Mouse (Mus musculus) left cerebral cortex, postnatal 25 days (tissue): ENCODE measurements around the gene Znrf2. TPM values are rescaled to one million over a fixed set of nuclear protein-coding genes. Genes with fewer than 3 reads are reported as not detected.
"Not testable (repeated sequence)": the region's sequence is repeated elsewhere in the genome, so short reads cannot be mapped to it uniquely, and the experiment has no call there.

ENCODE experiments used
- DNase-seq, 2 experiments: peaks; one replicate each; pipeline ENCODE4 v3.0.0; 2022; ENCODE audit warnings: low spot score in 2 of 2, mixed read lengths in 1 of 2
- intact Hi-C: fragments of 180-260 bp; cut with DNase I; formaldehyde crosslinking; loops from one replicate; pipeline ENCODE4 v1.15.1; 2025
- total RNA-seq, 2 experiments: library from RNA; stranded (reverse); gene quantifications; 2 replicates each; pipeline ENCODE4 v1.2.3; 2021

Gene Znrf2
- total RNA-seq, 2 experiments from 2014 or later = 16.0 to 18.1 TPM

DNA sequence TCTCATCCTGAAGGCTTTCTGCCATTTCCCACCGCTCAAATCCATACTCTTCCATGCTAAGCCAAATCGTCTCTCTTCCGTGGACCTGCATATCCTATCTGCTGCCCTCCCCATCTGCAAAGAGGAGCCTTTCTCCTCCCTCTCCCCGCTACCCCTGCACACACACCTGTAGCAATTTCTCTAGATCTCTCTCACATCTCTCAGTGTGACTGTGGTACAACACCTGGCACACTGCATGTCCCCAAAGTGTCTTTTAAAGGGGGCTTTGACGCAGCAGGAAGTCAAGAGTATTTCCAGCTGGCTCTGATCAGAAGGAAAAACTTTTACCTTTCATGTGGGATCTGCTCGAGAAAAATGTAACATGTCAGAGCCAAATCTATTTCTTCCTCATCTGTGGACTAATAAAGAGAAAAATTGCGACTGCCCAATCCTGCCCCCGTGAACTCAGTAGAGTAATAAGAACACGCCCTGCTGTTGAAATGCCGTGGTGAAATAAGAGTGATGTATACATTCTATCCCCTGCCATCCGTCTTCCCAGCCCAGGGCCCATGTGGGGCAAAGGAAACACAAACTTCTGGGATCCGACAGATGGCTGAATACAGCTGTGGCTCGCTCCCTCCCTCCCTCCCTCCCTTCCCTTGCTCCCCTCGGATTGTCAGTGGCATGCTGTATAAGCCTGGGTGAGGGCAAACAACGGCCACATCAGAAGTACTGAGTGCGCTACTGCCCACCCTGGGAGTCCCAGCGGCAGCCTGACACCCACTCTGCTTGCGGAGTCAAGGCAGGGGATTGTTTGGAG lies 12.5 kb upstream of the Znrf2 start:
- no peak for DNase-seq
- intact Hi-C loops = no loop called here

GRCm38 (mm10) chr6:54805779-54806178 lies 10.9 kb upstream of the Znrf2 start:
- no peak for DNase-seq
- intact Hi-C loops = loop anchor here (5.0 kb wide), 2 partner anchors 98 to 362 kb away; no protein-coding TSS in a partner anchor

- intact Hi-C loops = loop anchor here (5.0 kb wide), 2 partner anchors 102 to 358 kb away; no protein-coding TSS in a partner anchor
- DNase-seq = peak; percentile 43 to 66
These were observed 7.0 kb upstream of the Znrf2 start for GRCm38 (mm10) chr6:54809531-54810313.

DNA sequence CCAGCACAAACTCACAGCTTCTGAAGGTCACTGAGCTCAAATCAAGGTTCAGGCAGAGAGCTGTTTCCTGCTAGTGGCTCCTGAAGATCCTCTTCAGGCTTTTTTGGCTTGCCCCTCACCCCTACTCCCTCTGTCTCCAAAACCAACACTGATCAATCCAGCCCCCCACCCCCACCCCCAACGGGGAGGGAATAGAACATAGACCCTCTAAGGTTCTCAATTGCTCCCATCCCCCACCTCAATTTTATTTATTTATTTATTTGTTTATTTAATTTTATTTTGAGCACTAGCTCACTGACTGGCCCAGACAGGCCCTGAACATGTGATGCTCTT lies 6.4 kb upstream of the Znrf2 start:
- intact Hi-C loops = no loop called here
- DNase-seq = no peak

DNA sequence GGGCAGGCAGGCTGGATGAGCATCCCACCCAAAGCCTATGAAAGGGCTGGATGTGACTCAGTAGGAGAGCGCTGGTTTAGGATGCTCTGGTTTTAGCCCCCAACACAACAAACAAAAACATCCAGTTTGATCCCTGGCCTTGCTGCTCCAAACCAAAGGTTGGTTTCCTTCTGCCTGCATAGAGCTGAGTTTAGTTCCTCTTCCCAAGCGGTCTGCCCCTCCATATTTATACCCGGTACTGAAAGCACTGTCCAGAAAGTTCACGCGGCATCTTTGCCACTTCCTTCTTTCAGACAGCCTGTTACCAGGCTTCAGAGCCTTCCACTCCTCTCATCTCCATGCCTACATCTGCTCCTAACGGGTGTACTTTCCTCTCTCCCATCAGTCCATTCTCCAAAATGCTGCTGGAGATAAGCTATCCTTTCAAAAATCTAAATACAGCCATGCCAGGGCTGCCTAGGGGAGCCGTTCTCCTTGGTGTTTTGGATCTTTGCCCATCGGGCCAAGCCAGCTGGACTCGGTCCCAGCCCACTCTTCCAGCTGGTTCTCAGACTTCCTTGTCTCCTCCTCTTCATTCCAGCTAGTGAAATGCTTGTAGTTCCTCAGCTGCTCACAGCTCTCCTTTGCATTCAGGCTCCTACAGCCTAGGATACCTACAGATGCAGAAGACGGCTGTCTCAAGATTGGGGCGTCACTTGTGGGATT lies 5.0 kb upstream of the Znrf2 start:
- DNase-seq = peak; percentile 60 to 87
- intact Hi-C loops = loop anchor here (1.0 kb wide), 1 partner anchor 206 kb away; no protein-coding TSS in a partner anchor

GRCm38 (mm10) chr6:54812276-54812675 lies 4.4 kb upstream of the Znrf2 start:
- no peak for DNase-seq
- intact Hi-C loops = no loop called here

DNA sequence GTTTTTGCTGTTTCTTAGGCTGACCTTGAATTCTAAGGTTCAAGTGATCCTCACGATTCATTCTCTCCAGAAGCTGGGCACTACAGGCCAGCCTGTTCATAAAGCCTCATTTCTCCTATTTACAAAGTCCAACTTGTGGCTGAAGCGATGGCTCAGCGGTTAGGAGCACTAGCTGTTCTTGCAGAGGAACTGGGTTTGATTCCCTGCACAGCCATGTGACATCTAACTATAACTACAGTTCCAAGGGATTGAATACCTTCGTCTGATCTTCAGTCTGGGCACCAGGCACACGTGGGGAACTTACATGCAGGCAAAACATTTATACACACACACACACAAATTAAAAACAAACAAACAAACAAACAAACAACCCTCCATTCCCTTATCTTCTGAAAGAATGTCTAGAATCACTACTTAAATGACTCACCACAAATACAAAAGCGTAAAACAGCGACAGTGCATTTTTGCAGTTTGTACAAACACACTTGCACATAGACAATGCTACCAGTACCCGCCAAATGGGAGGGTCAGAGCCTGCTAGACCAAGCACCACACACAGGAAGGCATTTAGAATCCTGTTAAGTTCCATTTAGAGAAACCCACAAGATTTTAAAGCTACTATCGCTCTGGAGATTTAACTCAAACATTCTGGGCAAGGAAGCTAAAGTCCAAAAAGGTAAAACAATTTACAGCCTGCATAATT lies 1.1 kb upstream of the Znrf2 start:
- intact Hi-C loops = loop anchor here (2.0 to 5.0 kb wide), 3 partner anchors 113 to 223 kb away; partner anchors contain the start of gene Ggct
- no peak for DNase-seq

DNA sequence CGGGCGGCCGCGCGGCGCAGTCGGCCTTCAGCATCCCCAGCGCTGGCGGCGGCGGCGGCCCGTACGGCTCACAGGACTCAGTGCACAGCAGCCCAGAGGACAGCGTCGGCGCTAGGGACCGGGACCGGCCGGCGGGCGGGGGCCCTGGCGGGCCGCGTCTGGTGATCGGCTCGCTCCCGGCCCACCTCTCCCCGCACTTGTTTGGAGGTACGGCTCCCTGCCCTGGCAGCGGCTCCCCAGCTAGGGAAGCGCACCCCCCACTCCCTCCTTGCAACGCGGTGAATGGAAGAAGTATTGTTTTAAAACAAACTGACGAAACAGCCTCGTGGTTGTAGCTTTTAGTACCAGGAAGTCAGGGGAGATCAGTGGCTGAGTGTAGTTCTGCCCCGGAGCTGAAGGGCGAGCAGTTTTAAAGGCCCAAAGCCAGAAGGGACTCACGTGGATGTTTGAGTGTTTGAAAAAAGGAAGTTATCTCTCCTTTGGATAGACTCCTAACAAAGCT lies 601 bp downstream of the Znrf2 start:
- peak; percentile 38 to 47 for DNase-seq
- intact Hi-C loops = loop anchor here (2.0 to 5.0 kb wide), 3 partner anchors 115 to 225 kb away; partner anchors contain the start of gene Ggct

- DNase-seq = no peak
- intact Hi-C loops = loop anchor here (5.0 kb wide), 1 partner anchor 116 kb away; no protein-coding TSS in a partner anchor
These were observed 1.7 kb downstream of the Znrf2 start for GRCm38 (mm10) chr6:54818389-54818788.

DNA sequence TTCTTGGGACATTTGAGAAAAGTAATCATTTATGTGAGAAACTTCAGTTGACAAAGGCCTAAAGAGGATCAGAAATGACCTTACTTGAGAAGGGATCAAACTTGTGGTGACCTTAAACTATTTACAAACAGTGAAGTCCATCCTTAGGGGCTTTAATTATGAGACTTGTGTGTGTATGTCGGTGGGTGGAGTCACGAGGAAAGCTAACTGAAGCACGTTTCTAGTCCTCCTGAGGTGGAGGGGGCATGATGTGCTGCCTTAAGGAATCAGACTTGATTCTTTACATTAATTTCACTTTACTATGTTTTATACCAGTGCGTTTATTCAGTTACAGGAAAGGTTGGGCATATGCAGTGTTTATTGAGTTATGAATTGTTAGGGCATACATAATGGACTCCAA lies 2.6 kb downstream of the Znrf2 start:
- intact Hi-C loops = loop anchor here (5.0 kb wide), 1 partner anchor 117 kb away; no protein-coding TSS in a partner anchor
- DNase-seq = no peak

DNA sequence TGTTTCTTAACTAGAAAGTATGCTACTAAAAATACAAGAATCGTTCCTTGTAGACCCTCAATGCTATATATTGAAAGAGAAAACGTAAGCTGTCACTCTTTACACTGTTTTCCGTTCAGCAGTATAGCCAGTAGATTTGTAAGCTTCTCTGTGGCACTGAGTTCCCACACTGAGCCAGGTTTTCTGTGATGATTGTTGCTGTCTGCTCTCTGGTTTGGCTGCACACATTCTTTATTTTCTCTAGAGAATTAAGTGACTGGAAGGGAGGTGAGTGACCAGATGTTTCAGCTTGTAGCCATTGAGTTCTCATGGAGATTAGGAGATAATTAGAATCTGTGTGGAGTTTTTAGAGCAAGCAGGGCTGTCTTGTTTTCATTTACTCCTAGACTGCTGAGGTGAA lies 3.0 kb downstream of the Znrf2 start:
- no peak for DNase-seq
- intact Hi-C loops = loop anchor here (5.0 kb wide), 1 partner anchor 117 kb away; no protein-coding TSS in a partner anchor

DNA sequence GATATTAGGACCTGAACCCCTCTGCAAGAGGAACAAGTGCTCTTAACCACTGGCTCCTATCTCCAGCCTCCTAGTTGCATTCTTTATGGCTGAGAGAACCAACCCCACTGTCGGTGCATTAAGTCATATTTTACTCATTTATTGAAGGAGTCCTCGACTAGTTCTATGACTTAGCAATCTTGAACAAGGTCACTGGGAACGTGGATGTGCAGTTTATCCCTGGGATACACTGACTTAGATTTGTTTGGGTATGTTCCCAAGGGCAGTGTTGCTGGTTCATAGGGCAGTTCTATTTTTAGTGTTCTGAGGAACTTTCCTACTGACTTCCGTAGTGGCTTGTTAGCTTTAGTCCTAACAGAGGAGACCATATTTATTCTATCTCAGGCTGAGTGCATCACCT lies 5.6 kb downstream of the Znrf2 start:
- intact Hi-C loops = no loop called here
- no peak for DNase-seq

DNA sequence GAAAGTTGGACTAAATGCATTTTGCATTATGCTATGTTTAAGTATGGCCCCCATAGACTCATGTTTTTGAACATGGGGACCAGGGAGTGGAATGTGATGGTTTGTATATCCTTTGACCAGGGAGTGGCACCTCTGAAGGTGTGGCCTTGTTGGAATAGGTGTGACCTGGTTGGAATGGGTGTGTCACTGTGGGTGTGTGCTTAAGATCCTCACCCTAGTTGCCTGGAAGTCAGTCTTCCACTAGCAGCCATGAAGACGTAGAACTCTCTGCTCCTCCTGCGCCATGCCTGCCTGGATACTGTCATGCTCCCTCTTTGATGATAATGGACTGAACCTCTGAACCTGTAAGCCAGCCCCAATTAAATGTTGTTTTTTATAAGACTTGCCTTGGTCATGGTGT lies 7.8 kb downstream of the Znrf2 start:
- DNase-seq, intact Hi-C loops: not testable (repeated sequence)

- DNase-seq = no peak
- intact Hi-C loops = no loop called here
These were observed 10.8 kb downstream of the Znrf2 start for GRCm38 (mm10) chr6:54827481-54827880.

- intact Hi-C loops = no loop called here
- no peak for DNase-seq
These were observed 11.6 kb downstream of the Znrf2 start for GRCm38 (mm10) chr6:54828274-54828673.

DNA sequence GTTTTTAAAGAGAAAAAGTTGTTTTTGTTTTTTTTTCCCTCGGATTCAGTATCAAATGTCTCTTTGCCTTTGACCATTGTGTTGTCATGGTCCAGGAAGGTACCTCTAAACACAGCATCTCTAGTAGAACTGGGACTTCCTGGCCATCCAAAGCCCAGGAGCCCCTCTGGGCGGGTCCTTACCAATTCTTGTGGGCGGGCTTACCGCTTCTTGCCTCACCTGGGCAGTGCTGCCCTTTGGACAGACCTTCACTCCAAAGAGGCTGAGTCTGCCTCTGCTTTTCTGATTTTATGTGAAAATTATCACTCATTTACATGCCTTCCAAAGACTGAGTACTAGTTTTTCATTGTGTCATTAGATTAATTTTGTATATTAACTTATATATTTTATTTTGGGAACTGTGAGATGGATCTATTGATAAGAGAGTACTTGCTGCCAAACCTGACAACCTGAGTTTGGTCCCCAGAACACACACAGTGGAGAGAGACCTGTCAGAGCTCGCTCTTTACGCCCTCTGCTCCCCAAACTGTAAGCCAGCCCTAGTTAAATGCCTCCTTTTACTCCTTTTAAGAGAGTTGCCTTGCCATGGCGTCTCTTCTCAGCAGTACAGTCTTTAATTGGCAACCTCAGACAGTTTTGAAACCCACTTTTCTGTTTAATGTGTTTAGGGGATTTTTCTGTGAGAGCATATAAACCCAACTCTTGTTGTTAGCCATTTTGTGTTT lies 13.5 kb downstream of the Znrf2 start:
- intact Hi-C loops = no loop called here
- DNase-seq = no peak

GRCm38 (mm10) chr6:54831069-54831720 lies 14.5 kb downstream of the Znrf2 start:
- DNase-seq = no peak
- intact Hi-C loops = no loop called here

DNA sequence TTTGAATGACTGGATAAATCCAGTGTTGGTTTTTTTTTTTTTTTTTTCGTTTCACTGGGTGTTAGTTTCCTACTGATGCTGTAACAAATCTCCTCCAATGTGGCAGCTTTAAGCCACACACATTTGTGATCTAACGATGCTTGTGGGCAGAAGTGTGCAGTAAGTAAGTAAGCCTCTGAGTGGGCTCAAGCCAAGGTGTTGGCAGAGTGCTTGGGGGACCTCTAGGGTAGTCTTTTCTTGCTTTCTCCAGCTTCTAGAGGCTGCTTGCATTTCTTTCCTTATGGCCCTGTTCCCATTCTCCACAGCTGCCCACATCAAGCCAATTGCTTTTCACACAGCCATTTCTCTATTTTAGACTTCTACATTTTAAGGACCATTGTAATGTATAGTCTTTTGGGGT lies 16.7 kb downstream of the Znrf2 start:
- DNase-seq = peak in 1 of 2 experiments; percentile 35
- intact Hi-C loops = no loop called here
